Comparison of ENCODE assay signal across 8 mouse cellular contexts in the genomic region with DNA sequence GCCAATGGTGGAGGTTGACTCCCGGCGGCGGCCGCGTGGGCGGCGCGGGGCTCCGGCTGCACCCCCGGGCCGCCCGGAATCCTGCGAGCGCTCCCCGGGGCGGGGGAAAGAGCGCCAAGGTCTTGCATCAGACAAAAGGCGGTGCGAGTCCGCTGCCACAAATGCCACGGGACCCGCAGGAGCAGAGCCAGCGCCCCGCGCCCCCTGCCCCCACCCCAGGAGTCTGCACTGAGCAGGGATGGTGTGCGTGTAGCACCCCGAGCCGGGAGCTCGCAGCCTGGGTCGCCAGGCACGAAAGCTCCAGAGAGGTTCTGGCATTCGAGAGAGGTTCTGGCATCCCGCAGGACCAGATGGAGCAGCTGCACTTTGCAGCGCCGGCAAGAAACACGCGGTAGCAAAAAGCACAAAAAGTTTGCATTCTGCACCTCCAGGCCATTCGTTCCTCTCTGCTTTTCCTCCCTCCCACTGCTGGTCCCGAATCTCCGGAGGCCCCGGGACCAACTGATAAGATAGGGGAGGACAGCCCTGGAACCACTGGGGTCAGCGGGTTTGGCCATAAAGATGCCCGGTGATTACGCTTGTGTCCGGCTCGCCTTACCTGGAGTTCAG. TPM values are rescaled to one million over a fixed set of nuclear protein-coding genes. Genes with fewer than 3 reads are reported as not detected.
A peak's percentile ranks its signal among the peaks of the same experiment; 100 is the strongest.
DNase-seq lines count a peak whose midpoint lies in the region; ATAC-seq and TF ChIP-seq lines count a peak whose summit lies in the region.

No protein-coding gene starts in this region.

- peak overlapping the region; percentile 87 for H3K4me2 ChIP-seq in intestine, postnatal 0 days (replicated peaks; ENCODE audit: low read depth)
- peak overlapping the region; percentile 83 for H3K4me2 ChIP-seq in limb, embryonic 15.5 days
- peak overlapping the region; percentile 99 for H3K4me2 ChIP-seq in midbrain, embryonic 14.5 days (ENCODE audit: low read length)
- H3K4me2 ChIP-seq in stomach, embryonic 14.5 days (replicated peaks; ENCODE audit: low read depth, low read length), result peak overlapping the region; percentile 92

- no peak for TF ChIP-seq CTCF in intestine, postnatal 0 days (IDR thresholded peaks at IDR 0.05; ENCODE audit: low read depth)

- H3K36me3 ChIP-seq in intestine, postnatal 0 days (ENCODE audit: control insufficient read depth, insufficient read depth), result no peaks in the 10 kb centered on the region
- peaks cover 4% of the 10 kb centered on the region; the same call in 1 of the 2 replicates for H3K36me3 ChIP-seq in limb, embryonic 15.5 days
- H3K36me3 ChIP-seq in midbrain, embryonic 14.5 days (ENCODE audit: control insufficient read depth, insufficient read depth, low read length), result no peaks in the 10 kb centered on the region
- no peaks in the 10 kb centered on the region for H3K36me3 ChIP-seq in stomach, embryonic 14.5 days (ENCODE audit: control insufficient read depth, insufficient read depth, low read length)

- H3K9ac ChIP-seq in intestine, postnatal 0 days (ENCODE audit: low read depth, low read length), result peak overlapping the region; percentile 41
- H3K9ac ChIP-seq in limb, embryonic 15.5 days, result peak overlapping the region; percentile 61
- peak overlapping the region; percentile 58 for H3K9ac ChIP-seq in midbrain, embryonic 14.5 days (replicated peaks; ENCODE audit: low read length)
- peak overlapping the region; percentile 48 for H3K9ac ChIP-seq in stomach, embryonic 14.5 days (replicated peaks; ENCODE audit: low read depth, low read length)

- H3K4me1 ChIP-seq in intestine, postnatal 0 days (replicated peaks; ENCODE audit: control insufficient read depth, insufficient read depth, low read length), result 0 out of 2 replicates have a peak, but pooled peaks cover 6% of the 10 kb centered on the region
- peaks cover 38% of the 10 kb centered on the region for H3K4me1 ChIP-seq in limb, embryonic 15.5 days
- peaks cover 29% of the 10 kb centered on the region for H3K4me1 ChIP-seq in midbrain, embryonic 14.5 days (ENCODE audit: control insufficient read depth, insufficient read depth, low read length)
- peaks cover 12% of the 10 kb centered on the region; the same call in 1 of the 2 replicates for H3K4me1 ChIP-seq in stomach, embryonic 14.5 days (ENCODE audit: control insufficient read depth, insufficient read depth, low read length)

- under 1% methylated on average over 45 of the region's 46 CpGs for WGBS in intestine, postnatal 0 days
- WGBS in limb, embryonic 15.5 days, result under 1% methylated on average over 46 of the region's 46 CpGs
- WGBS in midbrain, embryonic 14.5 days, result under 1% methylated on average over 46 of the region's 46 CpGs
- WGBS in stomach, embryonic 14.5 days, result under 1% methylated on average over 46 of the region's 46 CpGs

- no peaks in the 10 kb centered on the region for H3K9me3 ChIP-seq in intestine, postnatal 0 days (ENCODE audit: control insufficient read depth)
- H3K9me3 ChIP-seq in limb, embryonic 15.5 days, result no peaks in the 10 kb centered on the region
- no peaks in the 10 kb centered on the region for H3K9me3 ChIP-seq in midbrain, embryonic 14.5 days (ENCODE audit: control insufficient read depth, low read length)
- no peaks in the 10 kb centered on the region for H3K9me3 ChIP-seq in stomach, embryonic 14.5 days (ENCODE audit: control insufficient read depth, low read depth, low read length)

- no peaks in the 10 kb centered on the region for H3K27me3 ChIP-seq in intestine, postnatal 0 days (replicated peaks; ENCODE audit: control insufficient read depth, insufficient read depth, low read length)
- H3K27me3 ChIP-seq in limb, embryonic 15.5 days, result no peaks in the 10 kb centered on the region
- H3K27me3 ChIP-seq in midbrain, embryonic 14.5 days (ENCODE audit: control insufficient read depth, insufficient read depth, low read length), result no peaks in the 10 kb centered on the region
- no peaks in the 10 kb centered on the region for H3K27me3 ChIP-seq in stomach, embryonic 14.5 days (ENCODE audit: control insufficient read depth, insufficient read depth, low read length)

- DNase-seq in thymus, adult 18-20 months, result peak; percentile 44 to 55
- no peak for DNase-seq in thymus, postnatal 0 days (ENCODE audit: low spot score)
- peak; percentile 24 to 59 for DNase-seq in gastrocnemius, postnatal 4 days (ENCODE audit: low spot score in 2 of 2)
- peak; percentile 57 for DNase-seq in midbrain, embryonic 14.5 days

- H3K27ac ChIP-seq in intestine, postnatal 0 days (ENCODE audit: low read depth, low read length), result no peak overlapping the region
- H3K27ac ChIP-seq in limb, embryonic 15.5 days, result peak overlapping the region; percentile 89
- peak overlapping the region; percentile 60; the same call in 1 of the 2 replicates for H3K27ac ChIP-seq in midbrain, embryonic 14.5 days (replicated peaks; ENCODE audit: low read depth, low read length)
- peak overlapping the region; percentile 81 for H3K27ac ChIP-seq in stomach, embryonic 14.5 days (ENCODE audit: low read length)

- peak overlapping the region; percentile 36 for H3K4me3 ChIP-seq in intestine, postnatal 0 days (ENCODE audit: low read depth, low read length)
- H3K4me3 ChIP-seq in limb, embryonic 15.5 days, result peak overlapping the region; percentile 62
- peak overlapping the region; percentile 56 for H3K4me3 ChIP-seq in midbrain, embryonic 14.5 days (replicated peaks; ENCODE audit: low read depth, low read length)
- H3K4me3 ChIP-seq in stomach, embryonic 14.5 days (ENCODE audit: low read depth, low read length), result peak overlapping the region; percentile 63

- 0 out of 2 replicates have a peak, but pooled peaks have one; percentile 1 for ATAC-seq in common myeloid progenitor, adult 5-6 weeks (replicated peaks; ENCODE audit: low read depth, poor library complexity, severe bottlenecking)
- peak; percentile 25 for ATAC-seq in intestine, postnatal 0 days
- ATAC-seq in limb, embryonic 15.5 days (ENCODE audit: insufficient number of reproducible peaks, low FRiP score, low TSS enrichment, low read depth), result peak; percentile 21; the same call in 1 of the 2 replicates
- ATAC-seq in midbrain, embryonic 14.5 days (ENCODE audit: low FRiP score, low TSS enrichment), result peak; percentile 59
- peak; percentile 30; the same call in 1 of the 2 replicates for ATAC-seq in stomach, embryonic 14.5 days (ENCODE audit: insufficient number of reproducible peaks, insufficient read depth, low FRiP score, low read depth)

RNA-seq across cellular contexts. Expression of a gene that starts 0.6 kb away (rescaled TPM):
- polyA plus RNA-seq in thymus, postnatal 0 days (2015; fragmentation: Nextera tagmentation; extraction: Ambion mirVana), result 328 and 352 TPM in 2 replicates
- total RNA-seq in common myeloid progenitor, adult 5-6 weeks (2017), result 357 and 379 TPM in 2 replicates
- 10 to 100 TPM; 22.9 to 29.1 TPM for total RNA-seq in gastrocnemius, postnatal 4 days (2021)
- polyA plus RNA-seq in intestine, postnatal 0 days (2015; fragmentation: Nextera tagmentation; extraction: Ambion mirVana), result 89.9 and 93.7 TPM in 2 replicates
- polyA plus RNA-seq in limb, embryonic 15.5 days (2015; fragmentation: Nextera tagmentation; extraction: Ambion mirVana), result 209 and 213 TPM in 2 replicates
- polyA plus RNA-seq in midbrain, embryonic 14.5 days (2014; fragmentation: Nextera tagmentation; extraction: Ambion mirVana), result 146 and 151 TPM in 2 replicates
- polyA plus RNA-seq in stomach, embryonic 14.5 days (2014; fragmentation: Nextera tagmentation; extraction: Ambion mirVana), result 175 and 193 TPM in 2 replicates

RNA-seq across cellular contexts. Expression of a gene that starts 43.1 kb away (rescaled TPM):
- polyA plus RNA-seq in thymus, postnatal 0 days (2015; fragmentation: Nextera tagmentation; extraction: Ambion mirVana), result 1.3 and 1.4 TPM in 2 replicates
- total RNA-seq in common myeloid progenitor, adult 5-6 weeks (2017), result 0.59 and 1.2 TPM in 2 replicates
- total RNA-seq in gastrocnemius, postnatal 4 days (2021), result 1 to 10 TPM; 4.0 TPM
- 6.2 and 6.6 TPM in 2 replicates for polyA plus RNA-seq in intestine, postnatal 0 days (2015; fragmentation: Nextera tagmentation; extraction: Ambion mirVana)
- polyA plus RNA-seq in limb, embryonic 15.5 days (2015; fragmentation: Nextera tagmentation; extraction: Ambion mirVana), result 5.2 and 6.2 TPM in 2 replicates
- polyA plus RNA-seq in midbrain, embryonic 14.5 days (2014; fragmentation: Nextera tagmentation; extraction: Ambion mirVana), result 21.3 and 25.5 TPM in 2 replicates
- 9.2 and 10.1 TPM in 2 replicates for polyA plus RNA-seq in stomach, embryonic 14.5 days (2014; fragmentation: Nextera tagmentation; extraction: Ambion mirVana)

RNA-seq across cellular contexts. Expression of a gene that starts 59.0 kb away (rescaled TPM):
- 19.9 and 26.7 TPM in 2 replicates for polyA plus RNA-seq in thymus, postnatal 0 days (2015; fragmentation: Nextera tagmentation; extraction: Ambion mirVana)
- 0.05 and 0.58 TPM in 2 replicates for total RNA-seq in common myeloid progenitor, adult 5-6 weeks (2017)
- 1 to 10 TPM; 2.3 to 5.6 TPM for total RNA-seq in gastrocnemius, postnatal 4 days (2021)
- polyA plus RNA-seq in intestine, postnatal 0 days (2015; fragmentation: Nextera tagmentation; extraction: Ambion mirVana), result 649 and 754 TPM in 2 replicates
- polyA plus RNA-seq in limb, embryonic 15.5 days (2015; fragmentation: Nextera tagmentation; extraction: Ambion mirVana), result 2.4 and 2.5 TPM in 2 replicates
- 8.6 and 16.2 TPM in 2 replicates for polyA plus RNA-seq in midbrain, embryonic 14.5 days (2014; fragmentation: Nextera tagmentation; extraction: Ambion mirVana)
- polyA plus RNA-seq in stomach, embryonic 14.5 days (2014; fragmentation: Nextera tagmentation; extraction: Ambion mirVana), result 12.2 and 16.1 TPM in 2 replicates

Comparison
In these comparisons a context has a peak if more than half of its experiments do, and no peak if none do; other contexts are left out.
1. ATAC-seq: peak in every context shown above with its lines; median percentile 59 in midbrain, embryonic 14.5 days; 30 in stomach, embryonic 14.5 days; 25 in intestine, postnatal 0 days; 21 in limb, embryonic 15.5 days; 1 in common myeloid progenitor, adult 5-6 weeks.
2. RNA of a gene that starts 59.0 kb away (polyA plus RNA-seq): 649 to 754 TPM in intestine, postnatal 0 days; 19.9 to 26.7 TPM in thymus, postnatal 0 days, 8.6 to 16.2 TPM in midbrain, embryonic 14.5 days, 12.2 to 16.1 TPM in stomach, embryonic 14.5 days and 2.4 to 2.5 TPM in limb, embryonic 15.5 days; every median in the first group is over 10 times any median in the second.
3. Peak in every context shown above with its lines, with median percentiles within 50 percentile points of each other: H3K4me2 ChIP-seq, H3K4me3 ChIP-seq and H3K9ac ChIP-seq.